Mouse (Mus musculus): Measurements from ENCODE around the gene Ubap1. TPM values are rescaled to one million over a fixed set of nuclear protein-coding genes. Genes with fewer than 3 reads are reported as not detected.

The Ubap1 gene
- polyA plus RNA-seq, 1 experiment from 2014 or later: 28.3 TPM

Other genes starting within 250 kb of the Ubap1 start
- gene Nol6, start 224.5 kb upstream of the Ubap1 start, polyA plus RNA-seq (2016; fragmentation: Nextera tagmentation; extraction: Ambion mirVana): 21.9 and 22.0 TPM in 2 replicates
- 39.9 and 44.8 TPM in 2 replicates for gene Ube2r2, start 213.3 kb upstream of the Ubap1 start, polyA plus RNA-seq (2016; fragmentation: Nextera tagmentation; extraction: Ambion mirVana)
- gene Ubap2, start 73.9 kb upstream of the Ubap1 start, polyA plus RNA-seq (2016; fragmentation: Nextera tagmentation; extraction: Ambion mirVana): 48.7 and 50.2 TPM in 2 replicates
- 61.4 and 64.5 TPM in 2 replicates for gene Dcaf12, start 34.1 kb upstream of the Ubap1 start, polyA plus RNA-seq (2016; fragmentation: Nextera tagmentation; extraction: Ambion mirVana)
- gene Kif24, start 115.9 kb downstream of the Ubap1 start, polyA plus RNA-seq (2016; fragmentation: Nextera tagmentation; extraction: Ambion mirVana): 9.0 and 9.5 TPM in 2 replicates
- 30.9 and 31.7 TPM in 2 replicates for gene Nudt2, start 116.2 kb downstream of the Ubap1 start, polyA plus RNA-seq (2016; fragmentation: Nextera tagmentation; extraction: Ambion mirVana)
- gene AI464131, start 154.1 kb downstream of the Ubap1 start, polyA plus RNA-seq (2016; fragmentation: Nextera tagmentation; extraction: Ambion mirVana): 0.57 and 0.98 TPM in 2 replicates
- gene 1110017D15Rik, start 168.3 kb downstream of the Ubap1 start, polyA plus RNA-seq (2016; fragmentation: Nextera tagmentation; extraction: Ambion mirVana): not detected in 2 replicates
- 1.0 and 2.0 TPM in 2 replicates for gene Fam219a, start 220.5 kb downstream of the Ubap1 start, polyA plus RNA-seq (2016; fragmentation: Nextera tagmentation; extraction: Ambion mirVana)
- gene Dnaic1, start 220.8 kb downstream of the Ubap1 start, polyA plus RNA-seq (2016; fragmentation: Nextera tagmentation; extraction: Ambion mirVana): 0.51 and 0.61 TPM in 2 replicates

All from liver, embryonic 12.5 days (tissue).